ENCODE assay signal across 19 mouse cellular contexts in genomic region chr11:101152825-101153224, GRCm38 (mm10). TPM values are rescaled to one million over a fixed set of nuclear protein-coding genes. Genes with fewer than 3 reads are reported as not detected.
"Had no signal": no experiment of that assay in that cellular context is flagged by ENCODE, and none has a peak within 500 bp of the region (broad histone marks: within the 10 kb centered on the region; RNA-seq: fewer than 3 reads in every experiment).

No protein-coding gene starts in this region.

- H3K9ac ChIP-seq: limb, embryonic 12.5 days; limb, embryonic 15.5 days; liver, embryonic 15.5 days; lung, embryonic 15.5 days; midbrain, embryonic 13.5 days had no signal

- H3K27me3 ChIP-seq: limb, embryonic 15.5 days; lung, embryonic 15.5 days had no signal

- H3K4me2 ChIP-seq: limb, embryonic 12.5 days; limb, embryonic 15.5 days; liver, embryonic 11.5 days; liver, embryonic 15.5 days; lung, embryonic 15.5 days; midbrain, embryonic 13.5 days had no signal

- DNase-seq: kidney, adult 9 months; kidney, postnatal 36 days; left cerebral cortex, postnatal 4 days; lung, adult 18-20 months; lung, postnatal 10 days; lung, postnatal 36 days; spleen, adult 18-20 months; thymus, adult 2 months; thymus, postnatal 14 days; thymus, postnatal 4 days had no signal

- H3K27ac ChIP-seq: kidney, postnatal 0 days; limb, embryonic 12.5 days; limb, embryonic 15.5 days; liver, embryonic 15.5 days; lung, embryonic 15.5 days; midbrain, embryonic 10.5 days; midbrain, embryonic 13.5 days had no signal

- ATAC-seq: midbrain, embryonic 13.5 days had no signal

- H3K36me3 ChIP-seq: limb, embryonic 12.5 days; limb, embryonic 15.5 days; liver, embryonic 15.5 days; lung, embryonic 15.5 days; midbrain, embryonic 10.5 days; midbrain, embryonic 13.5 days had no signal

- H3K4me3 ChIP-seq: limb, embryonic 12.5 days; limb, embryonic 15.5 days; liver, embryonic 15.5 days; lung, embryonic 15.5 days; megakaryocyte, embryonic 14.5 days; midbrain, embryonic 10.5 days; midbrain, embryonic 13.5 days had no signal

- H3K9me3 ChIP-seq: limb, embryonic 12.5 days; limb, embryonic 15.5 days; liver, embryonic 15.5 days; lung, embryonic 15.5 days; midbrain, embryonic 10.5 days; midbrain, embryonic 13.5 days had no signal

RNA-seq across cellular contexts. Expression of gene Ccr10, which starts 22.4 kb away (rescaled TPM):
- total RNA-seq: left cerebral cortex, postnatal 4 days had no signal
- polyA plus RNA-seq: limb, embryonic 12.5 days had no signal
